Mouse (Mus musculus): ENCODE data around the gene Mical1. TPM values are rescaled to one million over a fixed set of nuclear protein-coding genes. Genes with fewer than 3 reads are reported as not detected.

Gene Mical1
- polyA plus RNA-seq, 1 experiment from 2014 or later, result 38.9 TPM

GRCm38 (mm10) chr10:41477278-41478181 lies 1.4 kb downstream of the Mical1 start:
- peaks cover 42% of the 10 kb centered on the region for H3K36me3 ChIP-seq
- peak overlapping the region; percentile 90 for H3K27ac ChIP-seq (ENCODE audit: poor library complexity, severe bottlenecking)
- peak overlapping the region; percentile 95 for H3K4me2 ChIP-seq
- 3% methylated on average over 20 of the region's 20 CpGs for WGBS
- no peaks in the 10 kb centered on the region for H3K9me3 ChIP-seq (replicated peaks)
- peak overlapping the region; percentile 79 for H3K9ac ChIP-seq
- ATAC-seq (ENCODE audit: insufficient number of reproducible peaks, low FRiP score), result peak; percentile 66
- no peaks in the 10 kb centered on the region for H3K27me3 ChIP-seq (replicated peaks)
- H3K4me1 ChIP-seq (replicated peaks), result peaks cover 76% of the 10 kb centered on the region
- H3K4me3 ChIP-seq, result peak overlapping the region; percentile 73

- no peak for ATAC-seq (ENCODE audit: insufficient number of reproducible peaks, low FRiP score)
- Histone ChIP-seq H3K4me3 (no peak overlapping the region), H3K36me3 (peaks cover 66% of the 10 kb centered on the region), H3K27ac (ENCODE audit: poor library complexity, severe bottlenecking) (no peak overlapping the region), H3K27me3 (replicated peaks) (no peaks in the 10 kb centered on the region), H3K9me3 (replicated peaks) (no peaks in the 10 kb centered on the region), H3K4me1 (replicated peaks) (peaks cover 52% of the 10 kb centered on the region), H3K9ac (no peak overlapping the region), H3K4me2 (no peak overlapping the region)
- 75% methylated on average over 3 of the region's 3 CpGs for WGBS
Observed at GRCm38 (mm10) chr10:41479961-41480360, 3.8 kb downstream of the Mical1 start.

- Histone ChIP-seq H3K4me3 (no peak overlapping the region), H3K4me2 (peak overlapping the region; percentile 13), H3K27me3 (replicated peaks) (no peaks in the 10 kb centered on the region), H3K36me3 (peaks cover 79% of the 10 kb centered on the region), H3K9ac (peak overlapping the region; percentile 19; the same call in 1 of the 2 replicates), H3K27ac (ENCODE audit: poor library complexity, severe bottlenecking) (no peak overlapping the region), H3K4me1 (replicated peaks) (peaks cover 42% of the 10 kb centered on the region), H3K9me3 (replicated peaks) (no peaks in the 10 kb centered on the region)
- no peak for ATAC-seq (ENCODE audit: insufficient number of reproducible peaks, low FRiP score)
- WGBS, result 43% methylated on average over 33 of the region's 33 CpGs
Observed at GRCm38 (mm10) chr10:41480938-41481880, 5.1 kb downstream of the Mical1 start.

GRCm38 (mm10) chr10:41482446-41482845 lies 6.3 kb downstream of the Mical1 start:
- no peak overlapping the region for H3K4me3 ChIP-seq
- ATAC-seq (ENCODE audit: insufficient number of reproducible peaks, low FRiP score), result no peak
- H3K9ac ChIP-seq, result no peak overlapping the region
- H3K9me3 ChIP-seq (replicated peaks), result no peaks in the 10 kb centered on the region
- no peak overlapping the region for H3K27ac ChIP-seq (ENCODE audit: poor library complexity, severe bottlenecking)
- no peaks in the 10 kb centered on the region for H3K27me3 ChIP-seq (replicated peaks)
- no peak overlapping the region for H3K4me2 ChIP-seq
- WGBS, result 87% methylated on average over 7 of the region's 7 CpGs
- H3K4me1 ChIP-seq (replicated peaks), result peaks cover 37% of the 10 kb centered on the region
- peaks cover 91% of the 10 kb centered on the region for H3K36me3 ChIP-seq

- H3K36me3 ChIP-seq, result peaks cover 77% of the 10 kb centered on the region
- H3K9me3 ChIP-seq (replicated peaks), result no peaks in the 10 kb centered on the region
- no peak overlapping the region for H3K9ac ChIP-seq
- no peak overlapping the region for H3K4me2 ChIP-seq
- H3K4me3 ChIP-seq, result no peak overlapping the region
- H3K27ac ChIP-seq (ENCODE audit: poor library complexity, severe bottlenecking), result no peak overlapping the region
- H3K27me3 ChIP-seq (replicated peaks), result no peaks in the 10 kb centered on the region
- WGBS, result 89% methylated on average over 16 of the region's 16 CpGs
- ATAC-seq (ENCODE audit: insufficient number of reproducible peaks, low FRiP score), result no peak
- H3K4me1 ChIP-seq (replicated peaks), result peaks cover 36% of the 10 kb centered on the region
Observed at GRCm38 (mm10) chr10:41485778-41486177, 9.7 kb downstream of the Mical1 start.

GRCm38 (mm10) chr10:41486506-41487170 lies 10.5 kb downstream of the Mical1 start:
- Histone ChIP-seq H3K36me3 (peaks cover 70% of the 10 kb centered on the region), H3K4me2 (no peak overlapping the region), H3K27me3 (replicated peaks) (no peaks in the 10 kb centered on the region), H3K9me3 (replicated peaks) (no peaks in the 10 kb centered on the region), H3K4me1 (replicated peaks) (peaks cover 27% of the 10 kb centered on the region), H3K9ac (no peak overlapping the region), H3K4me3 (no peak overlapping the region), H3K27ac (ENCODE audit: poor library complexity, severe bottlenecking) (no peak overlapping the region)
- WGBS, result 87% methylated on average over 14 of the region's 14 CpGs
- ATAC-seq (ENCODE audit: insufficient number of reproducible peaks, low FRiP score), result no peak

GRCm38 (mm10) chr10:41488877-41489276 lies 12.8 kb downstream of the Mical1 start:
- peaks cover 48% of the 10 kb centered on the region for H3K36me3 ChIP-seq
- H3K4me2 ChIP-seq, result peak overlapping the region; percentile 95
- no peak for ATAC-seq (ENCODE audit: insufficient number of reproducible peaks, low FRiP score)
- 46% methylated on average over 7 of the region's 7 CpGs for WGBS
- peak overlapping the region; percentile 88 for H3K9ac ChIP-seq
- H3K27ac ChIP-seq (ENCODE audit: poor library complexity, severe bottlenecking), result no peak overlapping the region
- peaks cover 24% of the 10 kb centered on the region for H3K4me1 ChIP-seq (replicated peaks)
- no peaks in the 10 kb centered on the region for H3K9me3 ChIP-seq (replicated peaks)
- peak overlapping the region; percentile 73 for H3K4me3 ChIP-seq
- no peaks in the 10 kb centered on the region for H3K27me3 ChIP-seq (replicated peaks)

- Histone ChIP-seq H3K9ac (peak overlapping the region; percentile 88), H3K27me3 (replicated peaks) (no peaks in the 10 kb centered on the region), H3K27ac (ENCODE audit: poor library complexity, severe bottlenecking) (peak overlapping the region; percentile 68; the same call in 1 of the 2 replicates), H3K4me2 (peak overlapping the region; percentile 95), H3K4me1 (replicated peaks) (peaks cover 24% of the 10 kb centered on the region), H3K36me3 (peaks cover 44% of the 10 kb centered on the region), H3K4me3 (peak overlapping the region; percentile 73), H3K9me3 (replicated peaks) (no peaks in the 10 kb centered on the region)
- 31% methylated on average over 8 of the region's 8 CpGs for WGBS
- ATAC-seq (ENCODE audit: insufficient number of reproducible peaks, low FRiP score), result no peak
Observed at GRCm38 (mm10) chr10:41489294-41489693, 13.2 kb downstream of the Mical1 start.

GRCm38 (mm10) chr10:41489708-41490517 lies 13.8 kb downstream of the Mical1 start, which contains the start of the genes Smpd2 and Ppil6:
TSS of gene Smpd2 (minus strand) at chr10:41490369.
TSS of gene Ppil6 (plus strand) at chr10:41490439.
- Histone ChIP-seq H3K27me3 (replicated peaks) (no peaks in the 10 kb centered on the region), H3K36me3 (peaks cover 38% of the 10 kb centered on the region), H3K27ac (ENCODE audit: poor library complexity, severe bottlenecking) (peak within 1 kb of the TSS; percentile 68), H3K4me3 (peak within 1 kb of the TSS; percentile 73), H3K4me1 (replicated peaks) (peaks cover 24% of the 10 kb centered on the region), H3K9ac (peak within 1 kb of the TSS; percentile 88), H3K4me2 (peak within 1 kb of the TSS; percentile 95), H3K9me3 (replicated peaks) (no peaks in the 10 kb centered on the region)
- peak; percentile 95 for ATAC-seq (ENCODE audit: insufficient number of reproducible peaks, low FRiP score)
- WGBS, result under 1% methylated on average over 50 of the region's 50 CpGs

- Histone ChIP-seq H3K27me3 (replicated peaks) (no peaks in the 10 kb centered on the region), H3K4me2 (peak overlapping the region; percentile 95), H3K36me3 (peaks cover 32% of the 10 kb centered on the region), H3K4me1 (replicated peaks) (peaks cover 24% of the 10 kb centered on the region), H3K9me3 (replicated peaks) (no peaks in the 10 kb centered on the region), H3K4me3 (peak overlapping the region; percentile 73), H3K9ac (peak overlapping the region; percentile 88), H3K27ac (ENCODE audit: poor library complexity, severe bottlenecking) (no peak overlapping the region)
- no peak for ATAC-seq (ENCODE audit: insufficient number of reproducible peaks, low FRiP score)
- WGBS, result under 1% methylated on average over 29 of the region's 29 CpGs
Observed at GRCm38 (mm10) chr10:41490518-41490873, 14.4 kb downstream of the Mical1 start.
